Mouse (Mus musculus): Measurements from ENCODE around the gene Gm20458.

Gm20458 gene

DNA sequence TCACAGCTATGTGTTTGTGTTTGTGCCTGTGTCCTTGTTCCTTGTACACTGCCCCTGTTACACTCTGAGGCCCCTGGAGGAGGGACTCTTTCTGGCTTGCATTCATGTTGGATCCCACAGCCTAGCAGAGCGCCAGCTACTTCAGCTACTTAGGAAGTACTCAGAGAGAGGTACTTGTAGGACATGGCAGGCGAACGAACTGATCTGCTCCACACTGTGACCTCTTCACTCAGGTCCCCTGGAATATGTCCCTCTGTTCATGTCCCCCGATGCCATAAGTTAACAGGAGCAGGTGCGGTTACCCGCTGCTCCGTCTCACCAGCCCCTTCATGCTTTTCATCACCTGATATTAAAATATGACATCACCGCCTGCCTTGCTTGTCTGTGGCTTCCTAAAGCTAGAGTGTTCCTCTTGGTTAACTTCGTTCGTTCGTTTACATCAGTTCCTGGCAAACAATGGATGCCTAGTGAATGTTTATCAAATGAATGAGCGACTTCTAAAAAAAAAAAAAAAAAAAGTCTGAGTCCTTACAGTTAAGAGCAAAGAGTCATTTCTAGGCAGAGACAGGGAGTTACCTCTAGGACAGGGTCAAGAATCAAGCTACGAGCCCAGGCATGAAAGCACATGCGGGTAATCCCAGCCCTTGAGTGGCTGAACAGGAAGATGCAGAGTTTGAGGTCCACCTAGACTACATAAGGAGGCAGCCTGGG is 7.6 kb upstream of the Gm20458 start:
- no peak for DNase-seq (ENCODE audit: low read depth, low spot score)

DNA sequence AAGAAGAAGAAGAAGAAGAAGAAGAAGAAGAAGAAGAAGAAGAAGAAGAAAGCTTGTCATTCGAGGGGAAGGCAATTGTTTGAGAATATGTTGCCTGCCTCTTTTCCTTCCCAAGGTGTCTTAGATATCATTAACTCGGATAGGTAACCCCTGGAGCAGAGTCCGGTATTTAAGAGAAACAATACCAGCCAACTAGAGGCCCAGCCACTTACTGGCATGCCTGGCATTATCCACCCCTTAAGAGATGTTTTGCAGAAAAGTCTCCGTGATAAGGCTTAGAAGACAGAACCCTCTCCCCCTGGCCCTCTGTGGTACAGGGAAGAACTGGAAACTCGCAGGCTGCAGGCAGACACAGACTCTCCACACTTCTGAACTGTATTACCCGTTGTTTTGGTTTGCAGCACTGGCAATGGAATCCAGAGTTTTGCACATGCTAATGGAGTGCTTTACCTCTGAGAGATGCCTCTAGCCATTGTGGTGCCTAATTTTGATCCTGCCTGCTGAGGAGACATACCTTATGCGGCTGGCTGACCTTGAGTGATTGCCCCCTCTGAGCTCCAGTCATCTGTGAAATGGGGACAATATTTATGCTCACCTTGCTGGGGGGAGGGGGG is 6.8 kb upstream of the Gm20458 start:
- DNase-seq (ENCODE audit: low read depth, low spot score): no peak

DNA sequence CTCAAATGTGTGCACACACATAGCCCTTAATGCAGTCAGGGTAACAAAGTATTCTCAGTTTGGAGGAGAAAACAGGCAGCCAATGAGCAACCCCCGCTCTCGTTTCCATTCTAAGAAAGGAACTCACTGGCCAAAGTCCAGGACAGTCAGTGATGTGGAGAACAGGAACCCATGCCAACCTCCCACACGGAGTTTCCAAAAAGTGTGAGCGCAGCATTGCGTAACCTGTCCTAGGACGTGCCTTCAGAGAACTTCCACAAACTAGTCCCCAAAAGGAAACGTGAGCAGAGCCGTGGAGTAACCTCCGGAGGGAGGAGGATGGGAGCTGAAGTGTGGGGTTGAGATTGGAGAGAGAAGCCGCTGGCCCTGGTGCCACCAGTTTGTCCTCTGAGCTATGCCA is 5.9 kb upstream of the Gm20458 start:
- no peak for DNase-seq (ENCODE audit: low read depth, low spot score)

DNA sequence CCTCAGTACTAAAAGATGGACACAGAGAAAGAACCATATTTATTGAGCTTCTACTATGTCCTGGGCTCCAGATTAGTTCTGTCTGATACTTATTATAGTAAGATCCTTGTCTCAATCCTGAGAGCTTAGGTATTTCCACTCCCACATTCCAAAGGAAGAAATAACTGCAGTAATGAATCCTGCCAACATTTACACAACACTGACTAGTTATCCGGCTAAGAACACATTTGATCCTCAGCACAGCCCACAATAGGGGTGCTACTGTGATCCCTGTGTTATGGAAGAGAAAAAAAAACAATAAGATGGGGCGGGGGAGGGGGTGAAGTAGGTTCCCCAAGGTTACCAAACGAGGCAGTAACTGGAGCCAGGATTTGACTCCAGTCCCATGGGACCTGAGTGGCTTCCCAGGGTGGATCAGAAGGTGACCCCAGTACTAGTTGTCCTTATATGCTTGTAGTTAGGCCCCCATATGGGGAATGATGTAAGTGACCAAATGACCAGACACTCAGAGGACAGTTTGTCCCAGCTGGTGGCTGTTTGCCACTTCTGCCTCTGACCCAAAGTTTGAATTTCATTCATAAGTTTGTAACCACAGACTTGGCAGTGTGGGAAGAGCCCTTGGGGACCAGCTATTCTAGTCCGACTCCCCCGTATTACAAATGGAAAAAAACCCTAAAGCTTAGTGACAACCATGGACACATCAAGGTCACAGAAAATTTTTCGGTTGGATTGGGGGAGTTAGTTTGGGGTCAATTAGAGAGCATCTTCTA is 5.2 kb upstream of the Gm20458 start:
- peak; percentile 92 for DNase-seq (ENCODE audit: low read depth, low spot score)

DNA sequence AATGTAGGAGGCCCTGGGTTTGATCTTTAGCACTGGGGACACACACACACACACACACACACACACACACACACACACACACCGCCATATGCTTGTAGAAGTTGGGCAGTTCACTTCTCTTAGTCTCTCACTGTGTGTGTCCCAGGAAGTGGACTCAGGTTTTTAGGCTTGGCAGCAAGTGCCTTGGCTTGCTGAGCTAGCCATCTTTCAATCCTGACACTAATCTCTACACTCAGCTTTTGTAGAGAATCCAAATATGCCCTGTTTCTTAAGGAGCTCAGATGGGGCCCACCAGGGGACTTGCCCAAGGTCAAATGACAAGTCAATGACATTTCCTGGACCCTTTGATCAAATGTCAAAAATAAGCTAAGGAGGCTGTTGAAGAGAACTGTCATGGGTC is 4.4 kb upstream of the Gm20458 start:
- no peak for DNase-seq (ENCODE audit: low read depth, low spot score)

DNA sequence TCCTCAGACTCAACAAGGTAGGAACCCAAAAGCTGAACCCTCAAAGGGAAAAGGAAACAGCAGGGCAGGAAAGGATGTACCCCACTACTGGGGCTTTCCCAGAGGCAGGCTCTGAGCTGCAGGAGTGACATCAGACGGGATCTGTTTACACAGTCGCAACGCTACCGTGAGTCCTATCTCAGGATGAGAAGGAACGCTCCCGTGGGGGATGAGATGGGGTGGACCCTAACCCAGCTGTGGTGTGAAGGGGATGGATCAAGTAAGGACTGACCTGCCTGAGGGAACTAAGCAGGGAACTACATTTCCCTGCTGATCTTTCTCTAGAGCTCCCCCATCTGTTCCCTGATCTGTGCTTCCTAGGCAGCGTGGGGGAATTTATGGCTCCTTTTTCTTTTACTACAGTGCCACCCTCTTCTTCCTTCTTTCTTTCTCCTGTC is 3.9 kb upstream of the Gm20458 start, which contains the start of gene Sys1:
TSS of gene Sys1 (plus strand) at position 101 of the 437 bp plus-strand sequence.
- peak; percentile 48 for DNase-seq (ENCODE audit: low read depth, low spot score)

DNA sequence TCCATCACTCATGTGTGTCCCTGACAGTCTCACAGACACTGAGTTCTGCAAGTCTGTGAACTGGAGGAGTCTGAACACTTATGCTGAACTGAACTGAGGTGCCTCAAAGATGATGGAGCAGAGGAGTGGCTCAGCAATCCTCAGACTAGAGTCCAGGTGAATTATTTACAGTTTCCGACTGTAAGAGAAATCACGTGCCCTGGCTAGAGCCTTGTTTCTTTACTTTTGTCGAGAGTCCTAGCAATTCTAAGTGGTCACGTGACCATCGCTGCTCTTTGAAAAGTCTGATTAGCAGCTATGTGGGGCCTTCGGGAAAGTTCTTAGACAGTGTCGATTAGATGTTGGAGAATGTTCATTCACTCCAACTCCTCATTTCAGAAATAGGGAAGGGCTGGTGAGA is 2.8 kb upstream of the Gm20458 start:
- peak; percentile 51 for DNase-seq (ENCODE audit: low read depth, low spot score)

DNA sequence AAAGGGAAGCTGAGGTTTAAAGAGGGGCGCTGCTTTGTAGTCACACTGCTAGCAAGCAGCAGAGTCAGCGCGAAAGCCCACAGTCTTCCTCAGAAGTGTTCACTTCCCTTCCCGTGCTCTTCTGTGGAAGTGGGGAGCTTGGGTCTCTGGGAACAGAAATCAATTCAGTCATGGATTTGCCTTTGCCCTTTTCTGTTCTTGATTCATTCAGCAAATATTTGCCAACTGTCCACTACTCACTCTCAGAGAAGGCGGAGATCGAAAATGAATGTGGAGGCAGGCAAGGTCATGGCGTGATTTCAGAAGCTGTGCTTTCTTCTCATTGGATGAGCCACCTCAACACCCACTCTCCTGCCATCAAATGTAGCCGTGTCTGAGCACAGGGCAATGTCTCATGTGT is 2.2 kb upstream of the Gm20458 start:
- DNase-seq (ENCODE audit: low read depth, low spot score): no peak

DNA sequence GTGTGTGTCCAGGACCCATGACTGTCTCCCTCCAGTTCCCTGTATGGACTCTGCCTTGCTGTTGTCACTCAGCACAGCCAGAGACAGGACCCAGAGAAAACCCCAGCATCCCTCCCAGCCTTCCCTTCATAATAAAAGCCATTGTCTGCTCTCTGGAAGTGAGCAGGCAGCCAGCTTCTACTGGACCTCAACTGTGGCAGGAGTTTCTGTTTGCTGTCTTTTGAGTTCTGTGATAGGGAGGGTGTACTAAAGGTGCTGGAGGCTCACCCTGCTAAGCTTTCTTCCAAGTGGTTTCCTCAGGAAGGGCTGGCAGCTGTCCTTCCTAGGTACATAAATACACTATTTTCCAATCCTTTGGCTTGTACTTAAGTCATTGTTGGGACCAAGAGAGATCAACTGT is 4.4 kb downstream of the Gm20458 start:
- DNase-seq (ENCODE audit: low read depth, low spot score): no peak

DNA sequence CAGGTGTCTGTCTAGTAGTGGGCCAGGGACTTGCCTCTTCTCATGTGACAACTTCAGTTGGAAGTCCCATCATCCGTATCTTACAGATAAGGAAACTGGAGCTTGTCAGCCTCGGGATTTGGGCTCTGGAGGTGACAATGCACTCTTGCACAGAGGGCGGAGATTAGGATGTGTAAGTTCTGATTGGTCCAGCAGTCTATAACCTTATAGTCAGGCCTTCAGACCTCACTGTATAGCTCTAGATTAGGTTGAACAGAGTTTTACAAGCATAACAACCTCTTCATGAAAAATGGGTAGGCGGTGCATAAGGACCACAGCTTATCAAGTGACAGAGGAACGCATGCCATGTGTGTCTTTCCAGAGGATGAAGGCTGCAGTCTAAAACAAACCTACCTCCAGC is 6.0 kb downstream of the Gm20458 start:
- no peak for DNase-seq (ENCODE audit: low read depth, low spot score)

DNA sequence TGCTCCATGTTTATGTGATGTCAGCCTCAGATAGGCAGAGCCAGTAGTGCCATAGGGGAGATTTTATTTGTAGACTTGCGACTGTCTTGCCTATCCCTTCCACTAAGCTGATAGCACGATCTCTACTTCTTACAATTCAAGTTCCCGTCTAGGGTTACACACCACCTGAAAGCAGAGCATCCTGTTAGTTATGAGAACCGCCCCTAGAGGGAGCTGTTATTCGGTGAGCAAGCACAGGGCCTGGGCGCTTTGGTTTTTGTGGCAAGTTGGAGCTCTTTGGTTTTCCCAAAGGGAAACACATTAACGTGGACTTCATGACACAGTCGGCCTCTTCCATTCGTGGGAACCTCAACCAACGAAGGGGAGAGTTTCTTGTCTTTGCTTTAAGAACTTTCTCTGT is 9.5 kb downstream of the Gm20458 start:
- DNase-seq (ENCODE audit: low read depth, low spot score): peak; percentile 89

DNA sequence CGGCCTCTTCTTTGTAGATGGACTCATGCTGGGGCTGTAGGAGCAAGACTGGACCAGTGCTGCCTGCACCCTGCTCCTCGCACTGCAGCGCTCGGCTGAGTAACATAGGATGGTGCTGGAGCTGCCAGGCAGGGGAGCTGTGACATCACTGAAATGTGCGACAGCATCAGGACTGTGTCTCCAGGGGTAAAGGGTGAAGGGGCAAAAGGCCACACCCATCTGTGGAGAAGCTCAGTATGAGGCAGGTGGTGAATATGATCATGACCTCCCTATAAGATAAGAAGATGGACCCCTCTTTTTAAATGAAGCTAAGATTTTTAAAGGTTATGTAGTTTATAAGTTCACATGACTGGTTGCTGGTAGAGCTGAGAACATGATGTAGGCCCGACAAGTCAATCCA is 12.9 kb downstream of the Gm20458 start, which contains the start of gene Trp53tg5:
TSS of gene Trp53tg5 (minus strand) at position 101 of the 400 bp plus-strand sequence.
- no peak for DNase-seq (ENCODE audit: low read depth, low spot score)

DNA sequence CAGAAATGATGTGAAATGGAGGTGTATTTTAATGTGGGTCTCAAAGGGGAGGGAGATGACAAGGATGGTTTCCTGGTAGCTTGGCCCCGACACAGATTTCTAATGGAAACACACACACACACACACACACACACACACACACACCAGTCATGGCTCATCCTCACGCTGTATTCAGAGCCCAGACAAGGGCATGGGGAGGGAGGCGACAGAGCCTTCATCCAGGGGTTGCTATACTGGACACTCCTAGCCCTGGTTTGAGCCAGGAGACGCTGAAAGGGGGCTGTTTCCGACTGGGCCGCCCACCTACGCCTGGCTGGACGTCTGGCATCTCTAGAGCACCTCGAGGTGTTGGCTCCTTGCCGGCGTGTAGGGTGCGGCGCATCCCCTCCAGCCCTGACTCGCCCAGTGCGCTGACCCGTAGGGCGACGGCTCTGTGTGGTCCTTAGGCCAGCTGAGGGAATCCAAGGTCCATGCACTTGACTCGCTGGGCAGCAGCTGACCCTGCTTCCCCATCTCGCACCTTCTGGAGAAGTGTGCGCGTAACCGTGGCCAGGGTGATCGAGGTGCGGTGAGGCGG is 25.0 kb downstream of the Gm20458 start, which contains the start of gene Dbndd2:
TSS of gene Dbndd2 (plus strand) at position 426 of the 577 bp plus-strand sequence.
- DNase-seq (ENCODE audit: low read depth, low spot score): no peak

DNA sequence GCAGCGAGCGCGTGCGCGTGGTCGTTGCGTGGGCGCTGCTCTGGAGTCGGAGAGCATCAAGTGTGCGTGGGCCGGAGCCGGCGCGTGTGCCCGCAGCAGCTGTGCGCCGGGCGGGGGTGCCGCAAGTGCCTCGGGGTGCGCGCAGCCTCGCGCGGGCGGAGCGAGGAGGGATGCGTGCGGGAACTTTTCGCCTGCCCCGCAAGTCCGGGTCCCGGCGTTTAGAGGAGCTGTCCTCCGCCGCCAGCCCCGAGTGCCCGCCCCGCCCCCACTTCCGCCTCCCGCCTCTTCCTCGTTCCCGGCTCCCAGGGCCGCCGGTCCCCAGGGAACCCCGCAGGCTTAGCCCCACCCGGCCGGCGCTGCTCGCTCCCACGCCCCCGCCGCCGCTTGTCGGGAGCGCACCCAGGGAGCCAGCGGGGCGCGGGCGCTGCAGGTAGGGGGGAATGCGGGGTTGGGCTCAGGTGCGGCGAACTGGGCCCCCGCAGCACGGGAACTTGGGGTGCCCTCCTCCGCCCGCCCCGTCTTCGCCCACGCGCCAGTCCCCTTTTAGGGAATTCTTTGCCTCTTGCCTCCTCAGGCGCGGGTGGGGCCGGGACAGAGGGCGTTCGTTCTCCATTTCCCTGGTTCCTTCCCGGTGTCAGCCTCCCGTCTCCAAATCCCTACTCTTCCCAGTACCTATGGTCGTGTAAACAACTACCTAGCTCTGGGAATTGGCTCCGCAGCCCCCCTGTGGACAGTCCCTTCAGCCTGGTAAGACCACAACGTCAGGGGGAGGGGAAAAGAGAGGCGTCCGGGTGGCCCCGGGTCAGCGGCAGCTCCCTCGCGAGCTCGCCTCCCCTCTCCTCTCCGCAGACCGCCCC is 25.7 kb downstream of the Gm20458 start:
- DNase-seq (ENCODE audit: low read depth, low spot score): peak; percentile 40

DNA sequence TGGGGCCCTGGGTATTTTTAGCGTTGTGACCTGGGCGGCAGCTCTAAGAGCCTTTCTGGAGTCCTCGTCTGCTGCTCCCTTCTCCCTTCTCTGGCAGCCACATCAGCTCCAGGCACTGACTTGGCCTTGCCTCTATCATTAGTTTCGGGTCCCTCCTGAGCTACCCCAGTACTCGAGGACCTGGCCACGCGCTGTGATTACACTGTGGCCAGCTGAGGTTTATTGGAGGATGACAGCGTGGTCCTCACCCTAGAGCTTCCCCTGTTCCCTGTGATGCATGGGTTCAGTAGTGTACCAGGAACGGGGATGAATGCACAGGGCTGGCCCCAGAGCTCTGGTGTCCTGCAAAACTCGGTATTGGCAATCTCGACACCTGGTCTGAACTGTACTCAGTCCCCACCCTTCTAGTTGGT is 26.4 kb downstream of the Gm20458 start:
- no peak for DNase-seq (ENCODE audit: low read depth, low spot score)

DNA sequence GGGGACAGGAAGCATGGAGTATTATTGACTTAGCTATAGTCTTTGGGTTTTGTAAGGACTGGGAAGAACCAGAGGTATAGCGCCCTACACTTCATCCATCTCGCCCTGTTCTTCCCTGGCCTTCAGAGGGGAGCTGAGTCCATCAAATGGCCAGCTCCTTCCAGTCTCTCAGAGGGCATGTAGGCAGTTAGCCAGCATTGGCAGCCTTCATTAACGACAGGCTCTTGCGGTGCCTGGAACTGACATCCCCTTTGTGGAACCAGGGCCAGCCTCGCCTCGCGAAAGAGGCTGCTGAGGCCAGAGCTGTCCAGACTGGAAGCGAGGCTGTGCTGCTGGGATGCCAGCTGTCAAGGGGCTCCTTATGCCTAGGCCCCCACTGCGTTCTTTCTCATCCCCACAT is 27.0 kb downstream of the Gm20458 start:
- no peak for DNase-seq (ENCODE audit: low read depth, low spot score)

DNA sequence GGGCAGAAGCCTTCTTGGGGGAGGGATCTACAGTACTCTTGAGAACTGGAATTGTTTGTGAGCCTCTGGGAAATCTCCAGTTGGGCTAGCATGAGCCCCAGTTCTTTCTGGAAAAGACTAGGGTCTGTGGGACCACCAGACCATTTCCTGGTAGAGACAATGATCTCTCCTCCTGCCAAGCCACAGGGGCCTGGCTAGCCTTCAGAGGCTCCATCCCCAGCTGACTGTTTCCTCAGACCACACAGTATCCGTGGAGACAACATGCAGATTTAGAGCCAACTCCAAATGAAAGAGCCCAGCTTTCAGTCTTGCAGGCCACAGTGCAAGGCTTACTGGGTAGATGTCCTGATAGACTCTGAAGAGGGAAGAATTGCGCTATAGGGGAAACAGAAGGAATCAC is 33.4 kb downstream of the Gm20458 start:
- DNase-seq (ENCODE audit: low read depth, low spot score): no peak

DNA sequence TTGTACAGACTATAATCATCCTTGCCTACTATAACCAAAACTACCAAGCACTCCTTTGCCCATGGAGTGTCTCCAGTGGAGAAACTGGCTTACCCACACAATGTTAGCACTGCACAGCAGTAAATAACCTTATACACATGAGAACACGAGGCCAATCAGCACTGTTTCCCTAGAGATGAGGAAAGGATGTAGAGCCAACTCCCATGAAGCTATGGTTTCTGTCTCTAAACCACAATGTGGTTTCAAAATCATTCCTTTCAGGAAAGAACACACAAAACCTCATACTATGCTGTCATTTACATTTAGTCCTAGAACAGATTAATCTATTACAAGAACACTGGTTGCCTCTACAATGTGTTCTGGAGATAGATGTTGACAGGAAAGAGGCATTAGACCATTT is 35.6 kb downstream of the Gm20458 start:
- DNase-seq (ENCODE audit: low read depth, low spot score): no peak

DNA sequence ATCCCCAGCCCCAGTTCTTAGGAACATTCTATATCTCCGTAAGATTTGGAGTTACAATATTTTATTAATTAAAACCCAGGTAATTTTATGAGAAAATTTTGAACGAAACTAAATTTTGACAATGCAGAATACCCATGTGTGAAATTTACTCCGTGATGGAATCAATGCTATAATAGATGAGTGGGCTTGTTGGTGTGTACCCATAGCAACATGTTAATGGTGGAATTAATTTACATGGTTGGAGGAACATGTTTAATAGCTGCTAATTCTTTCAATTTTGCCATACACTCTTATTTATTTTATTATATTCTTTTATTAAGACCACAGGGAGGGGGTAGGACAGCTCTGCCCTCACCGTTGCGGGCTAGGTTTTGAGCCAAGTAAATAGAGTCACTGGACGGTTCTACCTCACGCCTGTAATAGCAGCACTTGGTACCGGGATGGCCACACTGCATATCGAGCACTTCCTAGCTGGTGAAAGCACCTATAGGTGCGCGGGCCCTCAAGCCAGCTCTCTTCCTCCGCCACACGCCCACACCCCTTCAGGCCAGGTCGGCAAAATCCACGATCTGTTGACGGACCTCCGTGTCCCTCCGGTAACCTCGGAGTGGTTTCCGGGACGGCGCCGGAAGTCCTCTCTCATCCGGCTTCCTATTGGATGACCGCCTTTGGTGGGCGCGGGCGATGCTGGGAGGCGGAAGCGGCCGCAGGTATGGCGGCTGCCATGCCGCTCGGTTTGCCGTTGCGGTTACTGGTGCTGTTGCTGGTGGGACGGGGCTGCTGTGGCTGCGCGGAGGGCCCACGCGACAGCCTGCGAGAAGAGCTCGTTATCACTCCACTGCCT is 36.3 kb downstream of the Gm20458 start, which contains the start of gene Pigt:
TSS of gene Pigt (plus strand) at position 674 of the 844 bp plus-strand sequence.
- peak; percentile 87 for DNase-seq (ENCODE audit: low read depth, low spot score)

DNA sequence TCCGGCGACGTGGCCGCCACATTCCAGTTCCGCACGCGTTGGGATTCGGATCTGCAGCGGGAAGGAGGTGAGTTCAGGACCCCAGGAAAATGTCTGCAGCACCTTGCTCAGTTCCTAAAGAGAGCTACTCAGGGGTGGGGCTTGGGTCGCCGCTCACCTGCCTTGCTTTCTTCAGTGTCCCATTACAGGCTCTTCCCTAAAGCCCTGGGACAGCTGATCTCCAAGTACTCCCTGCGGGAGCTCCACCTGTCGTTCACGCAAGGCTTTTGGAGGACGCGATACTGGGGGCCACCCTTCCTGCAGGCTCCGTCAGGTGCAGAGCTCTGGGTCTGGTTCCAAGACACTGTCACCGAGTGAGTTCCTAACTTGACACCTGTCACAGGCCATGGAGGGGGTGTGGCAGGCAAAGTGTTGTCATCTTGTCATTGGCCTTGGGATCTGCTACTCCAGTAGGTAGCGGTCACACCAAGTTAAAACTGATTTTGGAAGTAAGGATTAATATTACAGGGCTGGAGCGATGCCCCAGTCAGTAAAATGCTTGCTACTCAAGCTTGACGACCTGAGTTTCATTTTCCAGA is 37.0 kb downstream of the Gm20458 start:
- no peak for DNase-seq (ENCODE audit: low read depth, low spot score)
